Mouse (Mus musculus) cerebral cortex, adult 2 months (tissue): Measurements from ENCODE around the gene Ehhadh.

Experiments
- WGBS: fragments of 180-500 bp; shearing (Covaris S2); methylation state at CpG from one replicate; pipeline ENCODE4 v1.1.7; 2018; 5-methylcytosine and 5-hydroxymethylcytosine counted together

Gene Ehhadh

GRCm38 (mm10) chr16:21735638-21736037, 52.0 kb downstream of the Ehhadh start:
- 100% methylated on average over 1 of the region's 1 CpGs for WGBS

GRCm38 (mm10) chr16:21727897-21728364, 59.7 kb downstream of the Ehhadh start:
- 9% methylated on average over 10 of the region's 10 CpGs for WGBS

DNA sequence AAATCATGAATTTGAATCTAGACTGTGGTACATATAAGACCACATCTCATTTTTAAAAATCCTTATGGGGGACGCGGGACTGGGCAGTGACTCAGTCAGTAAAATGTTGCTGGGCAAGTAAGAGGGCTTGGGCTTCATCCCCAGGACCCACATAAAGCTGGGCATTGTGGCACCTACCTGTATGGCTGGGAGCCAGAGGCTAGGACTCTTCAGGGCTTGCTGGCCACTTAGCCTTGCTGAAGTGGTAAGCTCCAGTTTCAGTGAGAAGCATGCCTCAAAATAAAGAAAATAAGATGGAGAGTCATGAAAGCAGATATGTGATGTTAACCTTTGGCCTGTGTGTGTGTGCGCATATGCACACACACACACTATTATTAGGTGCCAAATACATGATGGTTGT, 60.2 kb downstream of the Ehhadh start:
- WGBS: 96% methylated on average over 3 of the region's 3 CpGs

GRCm38 (mm10) chr16:21724261-21724660, 63.3 kb downstream of the Ehhadh start:
- 95% methylated on average over 1 of the region's 1 CpGs for WGBS

DNA sequence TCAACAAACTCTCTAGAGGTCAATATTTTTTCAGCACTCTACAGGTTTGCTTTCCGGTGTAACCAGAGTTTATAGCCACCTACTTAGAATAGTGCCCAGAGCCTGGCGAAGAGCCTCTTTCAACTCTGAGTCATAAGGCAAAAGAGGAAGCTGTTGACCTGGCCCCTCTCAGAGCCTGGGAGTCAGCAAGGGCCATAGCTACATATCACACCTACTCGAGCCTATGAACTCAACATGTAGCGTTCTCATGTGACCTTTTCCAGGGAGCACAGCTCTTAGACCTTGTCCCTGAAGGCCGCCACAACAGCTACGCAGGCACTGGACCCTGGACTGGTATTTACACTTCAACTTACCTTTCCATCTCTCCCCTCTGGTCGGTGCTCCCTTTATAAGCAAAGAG, 67.8 kb downstream of the Ehhadh start:
- WGBS: 92% methylated on average over 7 of the region's 7 CpGs

DNA sequence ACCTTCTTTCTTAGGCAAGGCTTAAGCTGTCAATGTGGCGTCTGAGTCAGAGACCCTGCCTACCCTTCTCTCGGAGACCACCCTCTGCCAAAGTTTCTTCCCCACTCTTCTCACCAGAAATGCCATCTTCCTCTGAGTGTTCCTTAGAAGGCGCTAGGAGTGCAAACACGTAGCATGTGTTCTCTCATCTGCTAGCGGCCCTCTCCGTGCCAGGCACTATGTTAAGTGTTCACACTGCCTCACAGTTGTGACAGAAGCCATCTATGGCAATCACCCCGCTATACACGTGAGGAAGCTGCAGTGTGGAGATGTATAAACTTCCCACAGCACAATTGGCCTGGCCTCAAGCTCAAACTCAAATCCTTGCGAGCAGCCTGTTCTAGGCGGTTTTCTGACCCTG, 73.1 kb downstream of the Ehhadh start:
- WGBS: 65% methylated on average over 10 of the region's 10 CpGs
